Mouse (Mus musculus) macrophage (primary cell): ENCODE results near the gene Hpse2. TPM values are rescaled to one million over a fixed set of nuclear protein-coding genes. Genes with fewer than 3 reads are reported as not detected.

Experiments used
- H3K27ac ChIP-seq: fragments of 350-480 bp; formaldehyde crosslinking; 2 replicates; pipeline ENCODE4 v1.9.0; 2021
- H3K36me3 ChIP-seq: fragments of 350-480 bp; formaldehyde crosslinking; 2 replicates; pipeline ENCODE4 v1.9.0; 2021; ENCODE audit errors: inconsistent target
- H3K4me3 ChIP-seq: fragments of 350-480 bp; formaldehyde crosslinking; 2 replicates; pipeline ENCODE4 v1.9.0; 2021; ENCODE audit errors: inconsistent target
- H3K79me2 ChIP-seq: fragments of 350-480 bp; formaldehyde crosslinking; 2 replicates; pipeline ENCODE4 v1.9.0; 2021; ENCODE audit errors: inconsistent target
- WGBS: methylation state at CpG from one replicate; pipeline ENCODE4 v1.1.7; 2026; ENCODE audit warnings: inconsistent platforms; ENCODE audit not compliant: missing documents; 5-methylcytosine and 5-hydroxymethylcytosine counted together
- polyA plus RNA-seq: library from polyadenylated mRNA; stranded (reverse); fragments of 250-400 nt; gene quantifications from 3 replicates; pipeline ENCODE4 v1.2.4, GENCODE M21; 2018; ENCODE audit warnings: inconsistent platforms

Gene Hpse2
- polyA plus RNA-seq, 1 experiment from 2014 or later = not detected

GRCm38 (mm10) chr19:42744162-42744586 lies 644.0 kb downstream of the Hpse2 start:
- no peak overlapping the region for H3K27ac ChIP-seq
- WGBS = 13% methylated on average over 4 of the region's 4 CpGs
- no peaks in the 10 kb centered on the region for H3K79me2 ChIP-seq
- H3K36me3 ChIP-seq = no peaks in the 10 kb centered on the region
- no peak overlapping the region for H3K4me3 ChIP-seq

- Histone ChIP-seq H3K79me2 (no peaks in the 10 kb centered on the region), H3K36me3 (no peaks in the 10 kb centered on the region)
- WGBS = 94% methylated on average over 16 of the region's 16 CpGs
Measured at GRCm38 (mm10) chr19:42743261-42743660, 644.9 kb downstream of the Hpse2 start.

DNA sequence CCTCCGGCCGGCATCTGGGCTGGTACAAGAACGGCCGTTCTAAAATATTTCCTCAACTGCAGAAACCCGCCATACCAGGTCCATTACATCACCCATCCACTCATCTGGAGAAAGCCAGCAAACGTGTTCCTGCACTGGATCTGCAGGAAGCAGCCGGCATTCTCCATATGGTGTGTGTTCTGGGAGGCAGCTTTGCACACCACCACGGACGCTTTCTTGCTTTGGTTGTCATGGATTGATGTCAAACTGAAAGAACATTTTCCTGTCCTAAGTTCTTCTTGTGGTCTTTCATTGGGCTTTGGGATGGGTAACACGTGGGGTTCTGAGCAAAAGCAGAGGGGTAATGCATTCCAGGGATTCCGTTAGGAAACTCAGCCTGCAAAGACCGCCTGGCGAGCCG lies 646.3 kb downstream of the Hpse2 start:
- Histone ChIP-seq H3K4me3 (no peak overlapping the region), H3K36me3 (no peaks in the 10 kb centered on the region), H3K79me2 (no peaks in the 10 kb centered on the region), H3K27ac (no peak overlapping the region)
- 89% methylated on average over 14 of the region's 14 CpGs for WGBS

More at GRCm38 (mm10) chr19:42743261-42743660, 644.9 kb downstream of the Hpse2 start:
- no peak overlapping the region for H3K4me3 ChIP-seq
- no peak overlapping the region for H3K27ac ChIP-seq

DNA sequence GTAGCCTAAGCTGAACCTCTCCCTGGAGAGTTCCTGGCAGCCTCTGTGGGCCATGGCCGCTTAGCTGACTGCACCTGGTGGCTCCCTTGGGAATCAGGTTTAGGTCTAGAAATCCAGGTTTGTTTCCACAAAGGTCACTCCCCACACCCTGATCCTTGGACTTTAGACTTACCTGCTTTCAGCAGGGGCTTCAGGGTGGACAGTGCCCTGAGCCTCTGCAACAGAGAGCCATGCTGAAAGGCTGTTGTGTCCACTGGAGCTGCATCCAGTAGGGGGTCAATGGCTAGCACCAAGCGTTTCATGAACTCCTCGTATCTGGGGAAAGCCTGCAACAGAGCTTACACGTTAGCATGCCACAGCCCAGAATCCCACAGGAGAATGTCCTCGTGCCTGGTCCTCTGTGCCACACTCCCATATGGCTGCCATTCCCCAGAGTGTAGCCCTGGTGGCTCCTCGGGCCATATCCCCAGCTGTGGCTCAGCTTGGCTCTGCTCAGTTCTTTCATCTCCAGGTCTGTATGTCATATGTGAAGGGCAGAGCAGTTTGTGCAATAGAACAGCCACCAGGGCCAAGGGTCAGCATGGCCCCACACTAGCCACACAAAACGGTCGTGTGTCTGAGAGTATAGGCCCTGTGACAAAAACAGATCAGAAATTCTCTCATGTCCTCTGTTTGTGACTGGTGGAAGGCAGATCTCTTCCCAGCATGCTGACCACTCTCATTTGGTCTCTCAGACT lies 647.8 kb downstream of the Hpse2 start:
- WGBS = 96% methylated on average over 8 of the region's 8 CpGs
- H3K4me3 ChIP-seq = no peak overlapping the region
- H3K27ac ChIP-seq = no peak overlapping the region
- no peaks in the 10 kb centered on the region for H3K36me3 ChIP-seq
- no peaks in the 10 kb centered on the region for H3K79me2 ChIP-seq

GRCm38 (mm10) chr19:42739734-42740133 lies 648.4 kb downstream of the Hpse2 start:
- Histone ChIP-seq H3K36me3 (no peaks in the 10 kb centered on the region), H3K27ac (no peak overlapping the region)
- 80% methylated on average over 5 of the region's 6 CpGs for WGBS

DNA sequence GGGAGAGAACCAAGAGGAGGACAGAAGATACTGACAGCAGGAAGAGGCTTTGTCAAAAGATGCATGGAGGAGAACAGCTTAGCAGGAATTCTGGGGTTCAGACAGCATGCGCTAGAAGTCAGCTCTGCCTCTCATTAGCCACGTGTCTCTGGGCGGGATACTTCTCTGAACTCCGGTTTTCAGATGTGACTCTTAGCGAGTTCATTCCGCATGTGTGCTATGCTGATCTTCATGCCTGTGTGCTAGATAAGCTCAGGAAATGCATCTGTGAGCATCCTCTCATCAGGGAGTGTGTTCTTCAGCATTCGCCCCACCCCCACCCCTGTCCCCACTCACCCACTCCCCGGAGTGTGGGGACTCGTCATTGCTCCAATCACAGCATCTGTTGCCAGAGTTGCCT lies 650.4 kb downstream of the Hpse2 start:
- Histone ChIP-seq H3K4me3 (no peak overlapping the region), H3K36me3 (no peaks in the 10 kb centered on the region), H3K79me2 (no peaks in the 10 kb centered on the region), H3K27ac (no peak overlapping the region)
- 96% methylated on average over 9 of the region's 9 CpGs for WGBS

More at GRCm38 (mm10) chr19:42739734-42740133, 648.4 kb downstream of the Hpse2 start:
- Histone ChIP-seq H3K79me2 (no peaks in the 10 kb centered on the region), H3K4me3 (no peak overlapping the region)

Other genes with a start within 250 kb of the Hpse2 start
- not detected in 3 replicates for gene Cnnm1, start 52.1 kb upstream of the Hpse2 start, polyA plus RNA-seq
- gene Got1, start 136.2 kb upstream of the Hpse2 start, polyA plus RNA-seq = 86.8 to 158 TPM (median 102 TPM) in 3 replicates
- not detected in 3 replicates for gene Nkx2-3, start 224.0 kb upstream of the Hpse2 start, polyA plus RNA-seq